Mouse (Mus musculus) liver, postnatal 0 days (tissue): ENCODE measurements at regions not wholly inside any gene's neighbourhood (a gene's known extent, or its start where the extent isn't known, plus 50 kb on each side); places are given as distances from the start of the nearest gene placed in this dataset.

ENCODE experiments used
- CTCF ChIP-seq: sonication (generic); IDR thresholded peaks from 2 replicates; pipeline ENCODE4 v1.5.1; 2016; ENCODE audit warnings: antibody characterized with exemption, low read depth
- EP300 ChIP-seq: IDR thresholded peaks from 2 replicates; pipeline ENCODE4 v1.6.1; 2016; ENCODE audit warnings: antibody characterized with exemption, low read depth, mild to moderate bottlenecking

GRCm38 (mm10) chr15:26953818-26954385 lies 58.5 kb upstream of the Fbxl7 start:
- TF ChIP-seq CTCF (no peak), EP300 (no peak)
